Mouse (Mus musculus) heart, embryonic 14.5 days (tissue): ENCODE results near the gene Dct. TPM values are rescaled to one million over a fixed set of nuclear protein-coding genes. Genes with fewer than 3 reads are reported as not detected.

Source experiments
- ATAC-seq: fragments of 200-750 bp; cut with Nextera tagmentation; 2 replicates; pipeline ENCODE4 v1.8.0; 2017; ENCODE audit warnings: low read depth, moderate TSS enrichment; ENCODE audit not compliant: insufficient number of reproducible peaks, insufficient read depth, low FRiP score
- H3K27ac ChIP-seq, 2 experiments: fragments of 200-500 bp in 1 of 2; fragments of 300-500 bp in 1 of 2; sonication (generic) in 1 of 2; replicated peaks in 1 of 2; 2 replicates each; pipeline ENCODE4 v1.5.1; 2012 to 2014; ENCODE audit warnings: low read depth in 2 of 2, low read length in 2 of 2, control low read depth in 1 of 2, mild to moderate bottlenecking in 1 of 2, mixed read lengths in 1 of 2; ENCODE audit not compliant: control insufficient read depth in 1 of 2, insufficient read depth in 1 of 2
- H3K27me3 ChIP-seq: fragments of 300-500 bp; sonication (generic); 2 replicates; pipeline ENCODE4 v1.6.1; 2014; ENCODE audit warnings: mild to moderate bottlenecking, low read length, control low read depth; ENCODE audit not compliant: control insufficient read depth, insufficient read depth
- H3K36me3 ChIP-seq: fragments of 300-500 bp; sonication (generic); 2 replicates; pipeline ENCODE4 v1.6.1; 2014; ENCODE audit warnings: mild to moderate bottlenecking, control low read depth, low read length, mixed read lengths; ENCODE audit not compliant: control insufficient read depth, insufficient read depth
- H3K4me1 ChIP-seq, 2 experiments: fragments of 200-500 bp in 1 of 2; fragments of 300-500 bp in 1 of 2; sonication (generic) in 1 of 2; 2 replicates each; pipeline ENCODE4 v1.6.1; 2012 to 2014; ENCODE audit warnings: low read length in 2 of 2, control low read depth in 1 of 2, mixed read lengths in 1 of 2; ENCODE audit not compliant: control insufficient read depth in 2 of 2, insufficient read depth in 2 of 2
- H3K4me2 ChIP-seq: fragments of 300-500 bp; sonication (generic); 2 replicates; pipeline ENCODE4 v1.6.1; 2014; ENCODE audit warnings: mild to moderate bottlenecking, low read length
- H3K4me3 ChIP-seq, 2 experiments: fragments of 200-500 bp in 1 of 2; fragments of 300-500 bp in 1 of 2; sonication (generic) in 1 of 2; 2 replicates each; pipeline ENCODE4 v1.5.1; 2012 to 2014; ENCODE audit warnings: low read length in 2 of 2, mild to moderate bottlenecking in 2 of 2, control low read depth in 1 of 2, low read depth in 1 of 2, moderate library complexity in 1 of 2; ENCODE audit not compliant: control insufficient read depth in 1 of 2, insufficient read depth in 1 of 2
- H3K9ac ChIP-seq: fragments of 300-500 bp; sonication (generic); 2 replicates; pipeline ENCODE4 v1.6.1; 2014; ENCODE audit warnings: mild to moderate bottlenecking, low read length
- H3K9me3 ChIP-seq: fragments of 300-500 bp; sonication (generic); 2 replicates; pipeline ENCODE4 v1.6.1; 2016; ENCODE audit warnings: low read length, control low read depth; ENCODE audit not compliant: control insufficient read depth
- WGBS: fragments of 180-500 bp; shearing (Covaris S2); extraction: QIAGEN DNeasy Blood & Tissue Kit; methylation state at CpG from one replicate; pipeline ENCODE4 v1.1.7; 2014; 5-methylcytosine and 5-hydroxymethylcytosine counted together
- polyA plus RNA-seq: library from polyadenylated mRNA; unstranded; fragments of >200 nt; fragmentation: Nextera tagmentation; extraction: Ambion mirVana; gene quantifications from 2 replicates; pipeline ENCODE4 v1.2.1, GENCODE M21; 2014

Gene Dct
- polyA plus RNA-seq, 1 experiment from 2014 or later = 5.4 TPM

DNA sequence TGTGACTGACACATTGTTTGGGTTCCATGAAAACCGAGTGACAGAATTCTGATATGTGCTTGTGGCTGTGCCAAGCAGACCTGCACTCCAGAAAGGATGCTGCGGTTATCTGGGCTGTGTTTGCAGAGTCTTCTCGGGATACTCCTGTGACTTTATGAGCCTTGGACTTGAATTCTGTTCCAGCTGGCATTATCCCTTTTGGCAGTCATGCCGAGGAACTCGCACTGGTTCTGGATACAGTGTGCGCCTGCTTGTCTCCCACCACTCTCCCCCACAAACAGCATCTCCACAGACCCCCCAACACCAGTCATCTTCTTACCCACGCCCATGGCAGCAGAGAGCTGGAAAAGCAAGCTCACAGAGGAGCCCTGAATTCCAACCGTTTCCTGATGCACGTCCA is 42.5 kb downstream of the Dct start:
- H3K27me3 ChIP-seq = peaks cover 59% of the 10 kb centered on the region
- H3K4me2 ChIP-seq = no peak overlapping the region
- H3K9me3 ChIP-seq = no peaks in the 10 kb centered on the region
- WGBS = 62% methylated on average over 9 of the region's 9 CpGs
- H3K4me1 ChIP-seq = no peaks in the 10 kb centered on the region
- H3K27ac ChIP-seq = no peak overlapping the region
- H3K36me3 ChIP-seq = no peaks in the 10 kb centered on the region
- no peak overlapping the region for H3K4me3 ChIP-seq
- no peak for ATAC-seq
- no peak overlapping the region for H3K9ac ChIP-seq

DNA sequence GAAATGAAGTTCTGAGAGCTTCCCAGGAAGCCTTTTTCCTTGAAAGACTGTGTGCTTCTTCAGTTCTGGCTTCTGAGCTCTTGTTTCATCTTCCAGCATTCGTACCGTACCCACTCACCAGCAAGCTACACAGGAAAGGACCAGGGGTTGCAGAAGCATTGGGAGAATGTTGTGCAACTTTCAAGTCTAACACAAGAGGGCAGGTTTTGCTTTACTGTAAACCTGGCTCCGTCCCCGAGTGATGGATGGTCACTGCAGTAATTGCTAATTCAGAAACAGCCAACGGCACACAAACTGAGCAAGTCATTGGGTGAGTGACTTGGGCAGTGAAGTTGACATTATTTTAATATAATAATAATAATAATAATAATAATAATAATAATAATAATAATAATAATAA is 46.3 kb downstream of the Dct start:
- no peak overlapping the region for H3K9ac ChIP-seq
- H3K27me3 ChIP-seq = peaks cover 79% of the 10 kb centered on the region

DNA sequence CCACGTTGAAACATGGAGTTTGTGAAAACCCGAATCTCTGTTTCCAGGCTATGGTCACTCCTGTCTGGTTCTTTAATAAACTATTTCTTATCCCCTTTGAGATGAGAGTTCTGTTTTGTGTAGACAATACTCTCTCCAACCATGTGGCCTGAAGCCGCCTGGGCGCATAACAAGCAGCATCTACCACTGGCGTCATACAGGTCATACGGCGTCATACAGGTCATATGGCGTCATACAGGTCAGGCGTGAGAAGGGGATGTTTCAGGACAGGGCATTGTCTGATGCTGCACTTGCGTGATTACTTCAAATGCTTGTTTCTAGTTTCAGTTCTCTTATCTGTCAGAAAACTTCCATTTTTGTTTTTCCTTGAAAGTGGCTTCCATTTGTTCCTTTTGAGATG is 47.6 kb downstream of the Dct start:
- Histone ChIP-seq H3K4me3 (no peak overlapping the region), H3K4me2 (no peak overlapping the region), H3K4me1 (peaks cover 12 to 20% of the 10 kb centered on the region in 2 experiments), H3K9me3 (no peaks in the 10 kb centered on the region), H3K36me3 (no peaks in the 10 kb centered on the region), H3K27ac (no peak overlapping the region), H3K9ac (no peak overlapping the region), H3K27me3 (peaks cover 71% of the 10 kb centered on the region)
- 87% methylated on average over 10 of the region's 10 CpGs for WGBS
- ATAC-seq = no peak

More for the DNA sequence above, 46.3 kb downstream of the Dct start:
- no peaks in the 10 kb centered on the region for H3K9me3 ChIP-seq
- H3K36me3 ChIP-seq = no peaks in the 10 kb centered on the region
- no peak overlapping the region for H3K27ac ChIP-seq
- H3K4me1 ChIP-seq = peaks cover 8 to 14% of the 10 kb centered on the region in 2 experiments; a peak in 3 of 4 replicates
- WGBS = 10% methylated on average over 5 of the region's 5 CpGs
- no peak overlapping the region for H3K4me3 ChIP-seq
- no peak overlapping the region for H3K4me2 ChIP-seq
- no peak for ATAC-seq

DNA sequence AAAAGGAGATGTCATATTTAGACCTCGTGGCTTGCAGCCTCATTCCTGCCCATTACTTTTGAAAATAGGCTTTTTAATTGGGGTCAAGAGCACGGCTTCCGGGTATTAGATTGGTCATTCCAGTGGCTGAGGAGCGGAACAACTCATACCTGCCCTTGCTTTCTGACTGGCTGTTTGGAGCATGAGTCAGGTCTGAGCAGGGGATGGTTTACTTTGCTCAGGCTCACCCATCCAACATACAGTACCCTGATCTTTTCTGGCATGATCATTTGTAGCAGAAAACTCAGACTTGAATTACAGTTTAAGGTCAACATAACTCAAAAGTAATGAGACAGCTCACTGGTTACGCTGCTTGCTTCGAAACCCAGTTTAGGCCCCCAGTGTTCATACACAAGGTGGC is 58.2 kb downstream of the Dct start:
- WGBS = 84% methylated on average over 6 of the region's 6 CpGs
- H3K4me3 ChIP-seq = no peak overlapping the region
- ATAC-seq = no peak
- no peak overlapping the region for H3K4me2 ChIP-seq
- H3K9me3 ChIP-seq = peaks cover 3% of the 10 kb centered on the region; the same call in 1 of the 2 replicates
- no peaks in the 10 kb centered on the region for H3K36me3 ChIP-seq
- no peak overlapping the region for H3K27ac ChIP-seq
- H3K9ac ChIP-seq = no peak overlapping the region
- H3K27me3 ChIP-seq = peaks cover 74% of the 10 kb centered on the region
- no peaks in the 10 kb centered on the region for H3K4me1 ChIP-seq

DNA sequence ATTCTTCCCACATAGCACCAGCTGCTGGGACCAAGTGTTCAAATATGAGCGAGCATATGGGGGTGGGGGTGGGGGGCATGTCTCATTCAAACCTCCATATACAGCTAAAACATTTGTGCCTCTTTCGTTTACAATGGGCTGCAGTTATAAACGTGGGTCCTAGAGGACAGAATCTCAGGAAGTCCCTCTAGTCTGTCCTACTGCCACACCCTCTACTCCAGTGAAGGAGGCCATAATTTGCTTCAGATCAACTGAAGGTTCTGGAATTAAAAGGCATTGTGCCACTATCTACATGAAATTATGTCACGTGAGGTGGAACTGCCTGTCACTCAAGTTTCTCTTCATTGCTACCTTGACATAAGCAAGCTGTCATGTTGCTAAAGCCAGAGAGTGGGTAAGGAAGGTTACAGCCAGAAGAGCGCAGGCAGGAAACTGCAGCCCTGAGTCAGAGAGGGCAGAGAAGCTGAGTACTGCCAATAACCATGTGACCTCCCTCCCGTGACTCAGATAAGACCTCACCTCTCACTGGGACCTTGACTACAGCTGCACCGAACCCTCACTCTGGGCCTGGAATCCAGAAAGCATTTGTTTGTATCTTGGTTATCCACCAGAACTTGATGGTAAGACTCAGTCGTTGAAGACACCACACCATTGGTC is 59.3 kb downstream of the Dct start:
- peaks cover 3% of the 10 kb centered on the region; the same call in 1 of the 2 replicates for H3K9me3 ChIP-seq
- H3K4me2 ChIP-seq = no peak overlapping the region
- H3K27me3 ChIP-seq = peaks cover 75% of the 10 kb centered on the region
- no peaks in the 10 kb centered on the region for H3K4me1 ChIP-seq
- H3K27ac ChIP-seq = no peak overlapping the region
- H3K36me3 ChIP-seq = no peaks in the 10 kb centered on the region
- no peak for ATAC-seq
- WGBS = 58% methylated on average over 8 of the region's 8 CpGs
- no peak overlapping the region for H3K9ac ChIP-seq
- no peak overlapping the region for H3K4me3 ChIP-seq

DNA sequence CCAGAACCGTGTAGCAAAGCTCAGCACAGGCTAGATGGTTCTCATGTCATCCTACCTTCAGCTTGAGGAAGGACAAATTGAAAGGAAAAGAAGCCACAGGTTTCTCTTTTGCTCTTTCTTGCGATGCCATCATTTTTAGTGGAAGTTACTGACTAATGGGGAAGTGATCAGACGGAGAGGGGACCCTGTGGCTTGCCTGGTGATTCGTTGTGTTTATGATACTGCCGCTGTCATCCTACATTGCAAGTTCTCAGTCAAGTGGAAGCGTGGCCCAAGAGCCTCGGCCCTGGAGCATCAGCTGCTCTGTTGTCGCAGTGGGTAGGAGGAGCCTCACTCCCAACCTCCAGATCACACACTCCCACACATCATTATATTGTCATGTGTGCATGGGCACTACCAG is 61.8 kb downstream of the Dct start:
- 72% methylated on average over 8 of the region's 8 CpGs for WGBS
- Histone ChIP-seq H3K4me2 (no peak overlapping the region), H3K27me3 (peaks cover 87% of the 10 kb centered on the region)

DNA sequence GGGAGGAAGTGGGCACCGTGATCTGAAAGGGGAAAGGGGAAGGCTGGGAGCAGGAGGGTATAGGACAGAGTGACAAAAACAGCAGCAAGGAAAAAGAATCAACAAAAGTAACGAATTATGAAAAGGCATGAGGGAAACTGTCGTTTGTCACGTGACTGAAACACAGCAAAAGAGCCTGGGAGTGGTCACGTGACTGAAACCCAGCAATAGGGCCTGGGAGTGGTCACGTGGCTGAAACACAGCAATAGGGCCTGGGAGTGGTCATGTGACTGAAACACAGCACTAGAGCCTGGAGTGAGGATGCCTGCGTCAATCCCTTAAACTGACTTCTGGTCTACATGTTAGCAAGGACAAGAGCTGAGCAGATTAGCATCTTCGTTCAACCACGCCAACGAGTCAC is 63.6 kb downstream of the Dct start:
- no peaks in the 10 kb centered on the region for H3K9me3 ChIP-seq
- no peaks in the 10 kb centered on the region for H3K36me3 ChIP-seq
- no peak overlapping the region for H3K27ac ChIP-seq
- H3K27me3 ChIP-seq = peaks cover 91% of the 10 kb centered on the region
- no peaks in the 10 kb centered on the region for H3K4me1 ChIP-seq
- no peak overlapping the region for H3K4me2 ChIP-seq
- WGBS = 84% methylated on average over 10 of the region's 10 CpGs
- ATAC-seq = no peak
- H3K4me3 ChIP-seq = no peak overlapping the region
- no peak overlapping the region for H3K9ac ChIP-seq

More for the DNA sequence above, 61.8 kb downstream of the Dct start:
- Histone ChIP-seq H3K27ac (no peak overlapping the region), H3K36me3 (no peaks in the 10 kb centered on the region), H3K9ac (no peak overlapping the region), H3K9me3 (no peaks in the 10 kb centered on the region), H3K4me1 (no peaks in the 10 kb centered on the region), H3K4me3 (no peak overlapping the region)
- ATAC-seq = no peak

DNA sequence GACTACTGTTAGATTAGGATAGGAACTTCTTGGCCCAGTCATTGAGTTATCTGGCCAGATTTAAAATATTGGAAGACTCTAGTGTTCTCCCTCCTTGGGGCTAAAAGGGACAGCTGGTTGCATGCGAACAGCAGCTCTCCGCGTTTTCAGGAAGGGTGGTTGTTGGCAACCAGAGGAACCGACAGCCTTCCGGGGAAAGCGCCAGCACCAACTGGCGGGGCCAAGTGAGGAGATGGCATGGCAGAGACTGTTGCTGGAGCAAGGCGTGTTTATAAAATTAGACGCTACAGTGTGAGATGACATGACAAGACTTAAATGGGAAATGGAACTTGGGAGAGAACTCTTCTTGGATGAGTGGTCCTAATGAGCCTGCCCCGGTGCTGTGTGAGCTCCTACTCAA is 70.5 kb downstream of the Dct start:
- ATAC-seq = no peak
- 91% methylated on average over 10 of the region's 10 CpGs for WGBS
- no peak overlapping the region for H3K4me2 ChIP-seq
- H3K36me3 ChIP-seq = no peaks in the 10 kb centered on the region
- H3K27me3 ChIP-seq = peaks cover 63% of the 10 kb centered on the region
- H3K9me3 ChIP-seq = peaks cover 4% of the 10 kb centered on the region
- H3K4me3 ChIP-seq = no peak overlapping the region
- no peaks in the 10 kb centered on the region for H3K4me1 ChIP-seq
- no peak overlapping the region for H3K27ac ChIP-seq
- no peak overlapping the region for H3K9ac ChIP-seq
